Mouse (Mus musculus): Measurements from ENCODE around the gene Adcy6. TPM values are rescaled to one million over a fixed set of nuclear protein-coding genes. Genes with fewer than 3 reads are reported as not detected.

Gene Adcy6
- 43.6 TPM for total RNA-seq (2023)

DNA sequence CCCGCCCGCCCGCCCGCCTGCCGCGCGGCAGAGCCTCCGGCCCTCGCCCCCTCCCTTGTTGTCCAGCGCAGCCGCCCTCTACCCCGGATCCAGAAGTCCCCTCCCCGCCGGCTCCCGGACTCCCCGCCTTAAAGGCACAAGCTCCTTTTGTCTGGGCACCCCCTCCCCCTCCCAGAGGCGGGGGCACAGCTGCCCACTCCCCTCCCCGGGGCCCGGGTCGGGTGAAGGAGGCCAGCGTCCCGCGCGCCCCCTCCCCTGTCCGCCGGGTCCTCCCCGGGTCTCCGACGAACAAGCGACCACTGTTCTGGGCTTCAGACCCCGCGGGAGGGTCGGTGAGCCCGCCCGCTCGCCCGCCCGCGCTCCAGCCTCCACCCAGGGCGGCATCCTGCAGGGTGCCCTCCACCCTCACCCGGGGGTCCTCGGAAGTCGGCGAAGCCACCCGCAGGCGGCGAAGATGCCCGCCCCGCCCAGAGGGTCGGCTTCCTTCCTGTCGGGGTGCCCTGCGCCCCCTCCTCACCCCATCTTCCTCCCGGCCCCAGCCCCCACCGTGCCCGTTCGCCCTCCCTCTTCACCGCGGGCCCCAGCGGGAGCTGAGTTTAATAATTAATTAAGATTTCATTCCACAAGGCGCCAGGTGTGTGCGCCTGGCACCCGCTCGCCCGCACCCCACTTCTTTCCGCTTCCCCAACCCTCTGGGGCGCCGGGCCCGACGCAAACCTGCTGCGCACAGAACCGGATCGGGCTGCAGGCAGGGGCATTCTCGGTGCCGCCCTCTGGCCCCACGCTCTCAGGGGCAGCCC, at the start of gene Adcy6:
TSS of gene Adcy6 (minus strand) at position 746 of the 800 bp plus-strand sequence.

DNA sequence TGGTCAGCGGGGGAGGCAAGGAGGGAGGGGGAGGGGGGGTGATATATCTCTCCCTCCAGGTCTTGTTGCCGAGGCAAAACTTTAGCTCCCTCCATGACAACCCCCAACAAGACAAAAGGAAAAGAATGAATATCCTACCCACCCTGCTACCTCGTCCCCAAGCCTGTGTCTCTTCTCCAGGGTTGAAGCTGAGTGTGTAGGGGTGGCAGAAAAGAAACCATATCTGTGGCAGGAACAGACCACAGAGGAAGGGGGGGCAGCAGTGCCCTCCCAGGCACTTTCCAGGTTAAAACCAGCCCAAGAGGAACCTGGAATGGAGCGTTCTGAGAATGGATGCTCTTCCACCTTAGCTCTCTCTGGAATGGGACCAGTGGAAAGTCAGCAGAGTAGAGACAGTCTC, 20.7 kb upstream of the Adcy6 start, which contains the start of gene Cacnb3:
TSS of gene Cacnb3 (plus strand) at position 301 of the 400 bp plus-strand sequence.

DNA sequence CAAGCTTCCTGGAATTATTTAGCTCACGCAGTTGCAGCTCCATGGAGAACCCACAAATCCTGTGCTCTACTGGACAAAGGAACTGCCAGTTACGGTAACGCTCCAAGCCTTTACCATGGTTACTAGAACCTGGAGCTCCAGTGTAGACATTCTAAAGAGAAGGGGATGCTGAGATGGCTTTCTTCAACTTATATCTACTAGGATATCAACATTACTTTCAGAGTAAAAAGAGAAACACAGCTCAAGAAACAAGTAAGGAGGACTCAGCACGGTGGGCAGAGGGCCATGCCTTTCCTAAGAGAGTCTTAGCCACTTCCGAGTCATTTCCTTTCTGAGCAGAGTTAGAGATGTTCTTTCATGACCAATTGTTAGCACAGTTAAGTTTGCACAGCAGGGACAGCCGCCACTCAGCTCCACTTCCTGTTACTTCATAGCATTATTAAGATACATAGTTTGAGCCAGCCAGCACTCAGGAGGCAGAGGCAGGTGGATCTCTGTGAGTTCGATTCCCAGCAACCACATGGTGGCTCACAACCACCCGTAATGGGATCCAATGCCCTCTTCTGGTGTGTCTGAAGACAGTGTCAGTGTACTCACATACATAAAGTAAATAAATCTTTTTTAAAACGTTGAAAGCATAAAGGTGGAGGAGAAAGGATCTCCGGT, 38.9 kb downstream of the Adcy6 start, which contains the start of the genes Ccnt1 and 4930415O20Rik:
TSS of gene Ccnt1 (minus strand) at position 51 of the 666 bp plus-strand sequence.
TSS of gene 4930415O20Rik (plus strand) at position 132 of the 666 bp plus-strand sequence.

Other genes starting within 250 kb of the Adcy6 start
- gene Olfr283, start 229.1 kb downstream of the Adcy6 start, total RNA-seq (2023) = not detected
- gene Olfr282, start 178.9 kb downstream of the Adcy6 start, total RNA-seq (2023) = not detected
- not detected for gene Olfr281, start 157.5 kb downstream of the Adcy6 start, total RNA-seq (2023)
- gene OR5BS1P, start 140.2 kb downstream of the Adcy6 start, total RNA-seq (2023) = not detected
- not detected for gene Lalba, start 127.4 kb downstream of the Adcy6 start, total RNA-seq (2023)
- not detected for gene Olfr279, start 117.7 kb downstream of the Adcy6 start, total RNA-seq (2023)
- gene Kansl2, start 75.8 kb downstream of the Adcy6 start, total RNA-seq (2023) = 63.2 TPM
- gene Ccnt1, start 39.2 kb downstream of the Adcy6 start, total RNA-seq (2023) = 136 TPM
- not detected for gene 4930415O20Rik, start 39.1 kb downstream of the Adcy6 start, total RNA-seq (2023)
- gene Cacnb3, start 20.8 kb upstream of the Adcy6 start, total RNA-seq (2023) = 1.5 TPM
- gene Ddx23, start 52.8 kb upstream of the Adcy6 start, total RNA-seq (2023) = 139 TPM
- 0.44 TPM for gene Rnd1, start 67.4 kb upstream of the Adcy6 start, total RNA-seq (2023)
- gene Ccdc65, start 98.1 kb upstream of the Adcy6 start, total RNA-seq (2023) = not detected
- gene Fkbp11, start 118.1 kb upstream of the Adcy6 start, total RNA-seq (2023) = 3.0 TPM
- gene Arf3, start 153.1 kb upstream of the Adcy6 start, total RNA-seq (2023) = 103 TPM
- gene Wnt10b, start 168.1 kb upstream of the Adcy6 start, total RNA-seq (2023) = not detected
- not detected for gene Wnt1, start 179.8 kb upstream of the Adcy6 start, total RNA-seq (2023)
- gene Ddn, start 199.4 kb upstream of the Adcy6 start, total RNA-seq (2023) = not detected
- gene Prkag1, start 221.4 kb upstream of the Adcy6 start, total RNA-seq (2023) = 116 TPM

Data from CD4-positive naive resting alpha-beta T cell, adult 57 days (primary cell).